Mouse (Mus musculus) intestine, embryonic 16.5 days (tissue): ENCODE results near the gene Tekt3. TPM values are rescaled to one million over a fixed set of nuclear protein-coding genes. Genes with fewer than 3 reads are reported as not detected.

ENCODE experiments used
- ATAC-seq: fragments of 200-750 bp; cut with Nextera tagmentation; 2 replicates; pipeline ENCODE4 v1.8.0; 2017; ENCODE audit warnings: moderate TSS enrichment, moderate library complexity
- H3K27ac ChIP-seq: fragments of 300-500 bp; sonication (generic); 2 replicates; pipeline ENCODE4 v1.5.1; 2014; ENCODE audit warnings: mild to moderate bottlenecking, low read length
- H3K27me3 ChIP-seq: fragments of 300-500 bp; sonication (generic); replicated peaks from 2 replicates; pipeline ENCODE4 v1.6.1; 2014; ENCODE audit warnings: low read length, control low read depth, mixed read lengths; ENCODE audit not compliant: control insufficient read depth, insufficient read depth
- H3K36me3 ChIP-seq: fragments of 300-500 bp; sonication (generic); 2 replicates; pipeline ENCODE4 v1.6.1; 2014; ENCODE audit warnings: low read length, control low read depth; ENCODE audit not compliant: control insufficient read depth, insufficient read depth
- H3K4me1 ChIP-seq: fragments of 300-500 bp; sonication (generic); 2 replicates; pipeline ENCODE4 v1.6.1; 2014; ENCODE audit warnings: low read length, control low read depth, mixed read lengths; ENCODE audit not compliant: control insufficient read depth, insufficient read depth
- H3K4me2 ChIP-seq: fragments of 300-500 bp; sonication (generic); 2 replicates; pipeline ENCODE4 v1.6.1; 2014; ENCODE audit warnings: low read depth, low read length, control low read depth
- H3K4me3 ChIP-seq: fragments of 300-500 bp; sonication (generic); 2 replicates; pipeline ENCODE4 v1.5.1; 2014; ENCODE audit warnings: mild to moderate bottlenecking, low read length
- H3K9ac ChIP-seq: fragments of 300-500 bp; sonication (generic); 2 replicates; pipeline ENCODE4 v1.6.1; 2014; ENCODE audit warnings: low read depth, low read length
- H3K9me3 ChIP-seq: fragments of 300-500 bp; sonication (generic); 2 replicates; pipeline ENCODE4 v1.6.1; 2016; ENCODE audit warnings: low read length, control low read depth; ENCODE audit not compliant: control insufficient read depth
- WGBS: fragments of 180-500 bp; shearing (Covaris S2); extraction: QIAGEN DNeasy Blood & Tissue Kit; methylation state at CpG from one replicate; pipeline ENCODE4 v1.1.7; 2014; 5-methylcytosine and 5-hydroxymethylcytosine counted together
- polyA plus RNA-seq: library from polyadenylated mRNA; unstranded; fragments of >200 nt; fragmentation: Nextera tagmentation; extraction: Ambion mirVana; gene quantifications from 2 replicates; pipeline ENCODE4 v1.2.1, GENCODE M21; 2015

Gene Tekt3
- polyA plus RNA-seq, 1 experiment from 2014 or later = not detected

- peaks cover 4% of the 10 kb centered on the region; the same call in 1 of the 2 replicates for H3K4me1 ChIP-seq
Measured at GRCm38 (mm10) chr11:63051996-63052395, 9.5 kb upstream of the Tekt3 start.

GRCm38 (mm10) chr11:63055596-63055995 is 5.9 kb upstream of the Tekt3 start:
- Histone ChIP-seq H3K9me3 (no peaks in the 10 kb centered on the region), H3K27me3 (no peaks in the 10 kb centered on the region), H3K36me3 (no peaks in the 10 kb centered on the region)

More at GRCm38 (mm10) chr11:63051996-63052395, 9.5 kb upstream of the Tekt3 start:
- H3K9me3 ChIP-seq = no peaks in the 10 kb centered on the region
- H3K4me2 ChIP-seq = no peak overlapping the region
- no peaks in the 10 kb centered on the region for H3K36me3 ChIP-seq
- ATAC-seq = no peak
- H3K27ac ChIP-seq = no peak overlapping the region
- no peak overlapping the region for H3K9ac ChIP-seq
- 93% methylated on average over 10 of the region's 10 CpGs for WGBS
- H3K4me3 ChIP-seq = no peak overlapping the region
- no peaks in the 10 kb centered on the region for H3K27me3 ChIP-seq

GRCm38 (mm10) chr11:63058375-63058952 is 3.0 kb upstream of the Tekt3 start:
- H3K4me2 ChIP-seq = no peak overlapping the region
- no peak for ATAC-seq
- H3K4me3 ChIP-seq = no peak overlapping the region
- no peaks in the 10 kb centered on the region for H3K27me3 ChIP-seq
- H3K9me3 ChIP-seq = no peaks in the 10 kb centered on the region
- WGBS = 66% methylated on average over 5 of the region's 5 CpGs
- H3K9ac ChIP-seq = no peak overlapping the region
- H3K36me3 ChIP-seq = no peaks in the 10 kb centered on the region
- H3K27ac ChIP-seq = no peak overlapping the region
- no peaks in the 10 kb centered on the region for H3K4me1 ChIP-seq

More at GRCm38 (mm10) chr11:63055596-63055995, 5.9 kb upstream of the Tekt3 start:
- 70% methylated on average over 7 of the region's 7 CpGs for WGBS
- ATAC-seq = no peak
- Histone ChIP-seq H3K4me3 (no peak overlapping the region), H3K27ac (no peak overlapping the region), H3K4me1 (no peaks in the 10 kb centered on the region), H3K9ac (no peak overlapping the region), H3K4me2 (no peak overlapping the region)

DNA sequence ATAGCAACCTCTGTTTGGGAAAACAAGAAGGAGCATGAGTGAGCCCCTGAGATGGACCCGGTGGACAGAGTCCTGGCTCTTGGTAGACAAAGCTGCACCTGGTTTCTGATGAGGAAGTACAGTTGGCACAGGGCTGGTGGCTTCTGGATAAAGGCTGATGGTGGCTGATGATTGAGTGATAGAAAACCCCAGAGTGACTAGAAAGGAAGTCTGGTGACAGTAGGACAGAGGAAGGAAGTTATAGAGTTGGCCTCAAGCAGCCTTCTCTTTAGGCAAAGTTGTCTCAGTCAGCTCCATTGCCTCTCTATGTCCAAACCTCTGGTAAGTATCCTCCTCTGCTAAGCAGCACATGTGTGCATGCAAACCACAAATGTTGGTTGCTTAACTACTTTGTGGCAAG is 1.5 kb upstream of the Tekt3 start:
- H3K9me3 ChIP-seq = no peaks in the 10 kb centered on the region
- no peak overlapping the region for H3K27ac ChIP-seq
- no peaks in the 10 kb centered on the region for H3K36me3 ChIP-seq
- no peak overlapping the region for H3K9ac ChIP-seq
- no peak for ATAC-seq
- 87% methylated on average over 1 of the region's 1 CpGs for WGBS
- H3K4me1 ChIP-seq = no peaks in the 10 kb centered on the region
- H3K27me3 ChIP-seq = no peaks in the 10 kb centered on the region
- H3K4me2 ChIP-seq = no peak overlapping the region
- H3K4me3 ChIP-seq = no peak overlapping the region

- 88% methylated on average over 1 of the region's 1 CpGs for WGBS
- Histone ChIP-seq H3K36me3 (no peaks in the 10 kb centered on the region), H3K9ac (no peak overlapping the region), H3K27me3 (no peaks in the 10 kb centered on the region), H3K4me1 (0 out of 2 replicates have a peak, but pooled peaks cover 3% of the 10 kb centered on the region), H3K4me2 (no peak overlapping the region), H3K27ac (no peak overlapping the region), H3K4me3 (no peak overlapping the region), H3K9me3 (no peaks in the 10 kb centered on the region)
- no peak for ATAC-seq
Measured at GRCm38 (mm10) chr11:63066526-63066925, 5.1 kb downstream of the Tekt3 start.

DNA sequence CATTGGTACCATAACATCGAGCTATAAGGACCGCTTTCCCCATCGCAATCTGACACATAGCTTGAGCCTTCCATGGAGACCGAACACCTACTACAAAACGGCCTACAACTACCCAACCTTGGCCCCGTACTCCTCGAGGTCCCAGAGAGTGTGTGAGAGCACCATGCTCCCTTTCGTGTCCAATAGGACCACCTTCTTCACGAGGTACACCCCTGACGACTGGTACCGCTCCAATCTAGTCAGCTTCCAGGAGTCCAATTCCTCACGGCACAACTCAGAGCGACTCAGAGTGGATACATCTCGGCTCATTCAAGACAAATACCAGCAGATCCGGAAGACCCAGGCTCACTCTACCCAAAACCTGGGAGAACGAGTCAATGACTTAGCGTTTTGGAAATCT is 8.6 kb downstream of the Tekt3 start:
- Histone ChIP-seq H3K4me2 (no peak overlapping the region), H3K9me3 (no peaks in the 10 kb centered on the region), H3K4me1 (0 out of 2 replicates have a peak, but pooled peaks cover 3% of the 10 kb centered on the region), H3K4me3 (no peak overlapping the region), H3K27me3 (no peaks in the 10 kb centered on the region), H3K36me3 (no peaks in the 10 kb centered on the region), H3K9ac (no peak overlapping the region), H3K27ac (no peak overlapping the region)
- WGBS = 91% methylated on average over 17 of the region's 17 CpGs
- ATAC-seq = no peak

GRCm38 (mm10) chr11:63084536-63084935 is 23.1 kb downstream of the Tekt3 start:
- no peak overlapping the region for H3K27ac ChIP-seq
- no peak overlapping the region for H3K9ac ChIP-seq
- H3K36me3 ChIP-seq = no peaks in the 10 kb centered on the region
- no peak overlapping the region for H3K4me2 ChIP-seq
- no peak overlapping the region for H3K4me3 ChIP-seq
- no peaks in the 10 kb centered on the region for H3K27me3 ChIP-seq
- 89% methylated on average over 3 of the region's 3 CpGs for WGBS
- no peaks in the 10 kb centered on the region for H3K4me1 ChIP-seq
- no peak for ATAC-seq
- peaks cover 3% of the 10 kb centered on the region; the same call in 1 of the 2 replicates for H3K9me3 ChIP-seq

DNA sequence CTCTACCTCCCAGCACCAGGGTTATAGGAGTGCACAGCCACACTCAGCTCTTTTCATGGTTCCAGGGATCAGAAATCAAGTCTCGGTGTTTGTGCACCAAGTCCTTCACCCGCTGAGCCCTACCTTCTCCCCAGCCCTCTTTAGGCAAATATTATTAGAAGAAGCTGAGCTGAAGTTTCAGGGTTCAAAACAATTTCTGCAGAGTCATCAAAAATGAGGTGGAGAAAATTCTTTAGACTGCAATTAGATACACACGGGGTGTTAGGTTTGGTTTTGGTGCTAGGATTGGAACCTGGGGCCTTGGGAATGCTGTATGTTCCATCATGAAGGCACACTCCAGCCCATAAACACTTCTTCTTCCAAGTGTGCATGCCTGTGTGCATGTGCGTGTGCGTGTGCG is 27.2 kb downstream of the Tekt3 start:
- Histone ChIP-seq H3K4me3 (no peak overlapping the region), H3K36me3 (no peaks in the 10 kb centered on the region), H3K9ac (no peak overlapping the region), H3K9me3 (peaks cover 3% of the 10 kb centered on the region; the same call in 1 of the 2 replicates), H3K4me2 (no peak overlapping the region), H3K4me1 (peaks cover 6% of the 10 kb centered on the region), H3K27ac (no peak overlapping the region), H3K27me3 (no peaks in the 10 kb centered on the region)
- no peak for ATAC-seq
- WGBS = 91% methylated on average over 6 of the region's 6 CpGs

DNA sequence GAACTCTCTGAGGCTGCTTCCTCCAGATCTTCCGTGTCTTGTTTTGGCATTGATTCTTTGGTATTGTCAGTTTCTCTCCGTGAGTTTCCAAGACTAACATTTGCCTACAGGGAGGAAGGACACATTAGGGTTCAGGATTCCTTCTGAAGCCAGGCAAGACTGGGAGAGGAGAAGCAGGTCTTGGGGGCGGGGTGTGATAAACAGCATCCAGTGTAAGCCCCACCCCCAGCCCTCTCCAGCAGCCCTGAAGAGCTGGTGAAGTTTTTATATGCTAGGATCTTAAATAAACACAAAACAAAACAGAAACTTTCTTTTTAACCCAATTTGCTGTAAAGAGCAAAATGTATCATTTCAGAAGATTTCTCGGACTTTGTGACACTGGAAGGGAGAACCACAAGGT is 28.8 kb downstream of the Tekt3 start:
- no peaks in the 10 kb centered on the region for H3K36me3 ChIP-seq
- WGBS = 24% methylated on average over 4 of the region's 4 CpGs
- ATAC-seq = no peak
- H3K27me3 ChIP-seq = no peaks in the 10 kb centered on the region
- no peak overlapping the region for H3K4me2 ChIP-seq
- H3K9me3 ChIP-seq = no peaks in the 10 kb centered on the region
- no peak overlapping the region for H3K27ac ChIP-seq
- peaks cover 6% of the 10 kb centered on the region for H3K4me1 ChIP-seq
- no peak overlapping the region for H3K4me3 ChIP-seq
- no peak overlapping the region for H3K9ac ChIP-seq

- no peaks in the 10 kb centered on the region for H3K36me3 ChIP-seq
- H3K9me3 ChIP-seq = no peaks in the 10 kb centered on the region
- no peak overlapping the region for H3K27ac ChIP-seq
- no peak overlapping the region for H3K4me3 ChIP-seq
- no peak overlapping the region for H3K9ac ChIP-seq
- H3K27me3 ChIP-seq = no peaks in the 10 kb centered on the region
- WGBS = 87% methylated on average over 6 of the region's 6 CpGs
- H3K4me1 ChIP-seq = peaks cover 6% of the 10 kb centered on the region
- H3K4me2 ChIP-seq = no peak overlapping the region
- ATAC-seq = no peak
Measured at GRCm38 (mm10) chr11:63090986-63091385, 29.5 kb downstream of the Tekt3 start.
